Mouse (Mus musculus): ENCODE measurements around the gene Ccdc138. TPM values are rescaled to one million over a fixed set of nuclear protein-coding genes. Genes with fewer than 3 reads are reported as not detected.

Gene Ccdc138
- 8.6 and 12.0 TPM in 2 replicates for polyA plus RNA-seq (2015; fragmentation: Nextera tagmentation; extraction: Ambion mirVana)

- Histone ChIP-seq H3K9me3 (ENCODE audit: low read length) (peaks cover 3% of the 10 kb centered on the region; the same call in 1 of the 2 replicates), H3K9ac (replicated peaks; ENCODE audit: low read length) (peak within 1 kb of the TSS; percentile 69), H3K4me3 (ENCODE audit: low read length) (peak within 1 kb of the TSS; percentile 62), H3K27ac (ENCODE audit: low read length) (peak within 1 kb of the TSS; percentile 89), H3K4me1 (ENCODE audit: insufficient read depth, low read length) (peaks cover 7% of the 10 kb centered on the region), H3K4me2 (replicated peaks; ENCODE audit: low read depth, low read length) (peak within 1 kb of the TSS; percentile 63), H3K27me3 (ENCODE audit: insufficient read depth, low read length) (no peaks in the 10 kb centered on the region), H3K36me3 (ENCODE audit: insufficient read depth, low read length) (peaks cover 20% of the 10 kb centered on the region; the same call in 1 of the 2 replicates)
- under 1% methylated on average over 50 of the region's 50 CpGs for WGBS
- ATAC-seq (ENCODE audit: low FRiP score, low TSS enrichment) = peak; percentile 99
These were observed at the start of gene Ccdc138 for GRCm38 (mm10) chr10:58497320-58498284. Gene Ccdc138 (plus strand): TSS chr10:58497948.

GRCm38 (mm10) chr10:58451575-58451974 is 46.2 kb upstream of the Ccdc138 start:
- H3K4me1 ChIP-seq (ENCODE audit: insufficient read depth, low read length) = 0 out of 2 replicates have a peak, but pooled peaks cover 6% of the 10 kb centered on the region
- no peaks in the 10 kb centered on the region for H3K27me3 ChIP-seq (ENCODE audit: insufficient read depth, low read length)
- peaks cover 20% of the 10 kb centered on the region for H3K36me3 ChIP-seq (ENCODE audit: insufficient read depth, low read length)
- H3K9ac ChIP-seq (replicated peaks; ENCODE audit: low read length) = no peak overlapping the region
- no peaks in the 10 kb centered on the region for H3K9me3 ChIP-seq (ENCODE audit: low read length)
- ATAC-seq (ENCODE audit: low FRiP score, low TSS enrichment) = no peak
- no peak overlapping the region for H3K4me2 ChIP-seq (replicated peaks; ENCODE audit: low read depth, low read length)
- no peak overlapping the region for H3K27ac ChIP-seq (ENCODE audit: low read length)
- H3K4me3 ChIP-seq (ENCODE audit: low read length) = no peak overlapping the region

GRCm38 (mm10) chr10:58452185-58452584 is 45.6 kb upstream of the Ccdc138 start:
- no peak overlapping the region for H3K4me3 ChIP-seq (ENCODE audit: low read length)
- H3K9me3 ChIP-seq (ENCODE audit: low read length) = no peaks in the 10 kb centered on the region
- 92% methylated on average over 1 of the region's 1 CpGs for WGBS
- H3K4me2 ChIP-seq (replicated peaks; ENCODE audit: low read depth, low read length) = no peak overlapping the region
- H3K27ac ChIP-seq (ENCODE audit: low read length) = no peak overlapping the region
- no peak overlapping the region for H3K9ac ChIP-seq (replicated peaks; ENCODE audit: low read length)
- 0 out of 2 replicates have a peak, but pooled peaks cover 6% of the 10 kb centered on the region for H3K4me1 ChIP-seq (ENCODE audit: insufficient read depth, low read length)
- H3K27me3 ChIP-seq (ENCODE audit: insufficient read depth, low read length) = no peaks in the 10 kb centered on the region
- no peak for ATAC-seq (ENCODE audit: low FRiP score, low TSS enrichment)
- peaks cover 21% of the 10 kb centered on the region for H3K36me3 ChIP-seq (ENCODE audit: insufficient read depth, low read length)

GRCm38 (mm10) chr10:58459896-58460295 is 37.9 kb upstream of the Ccdc138 start:
- Histone ChIP-seq H3K27me3 (ENCODE audit: insufficient read depth, low read length) (no peaks in the 10 kb centered on the region), H3K36me3 (ENCODE audit: insufficient read depth, low read length) (peaks cover 31% of the 10 kb centered on the region), H3K9ac (replicated peaks; ENCODE audit: low read length) (no peak overlapping the region), H3K27ac (ENCODE audit: low read length) (no peak overlapping the region), H3K4me1 (ENCODE audit: insufficient read depth, low read length) (no peaks in the 10 kb centered on the region), H3K9me3 (ENCODE audit: low read length) (no peaks in the 10 kb centered on the region), H3K4me3 (ENCODE audit: low read length) (no peak overlapping the region), H3K4me2 (replicated peaks; ENCODE audit: low read depth, low read length) (no peak overlapping the region)
- WGBS = 100% methylated on average over 1 of the region's 1 CpGs
- no peak for ATAC-seq (ENCODE audit: low FRiP score, low TSS enrichment)

GRCm38 (mm10) chr10:58477086-58477755 is 20.5 kb upstream of the Ccdc138 start:
- H3K27me3 ChIP-seq (ENCODE audit: insufficient read depth, low read length) = no peaks in the 10 kb centered on the region
- H3K9ac ChIP-seq (replicated peaks; ENCODE audit: low read length) = no peak overlapping the region
- peaks cover 45% of the 10 kb centered on the region for H3K36me3 ChIP-seq (ENCODE audit: insufficient read depth, low read length)
- no peak overlapping the region for H3K4me3 ChIP-seq (ENCODE audit: low read length)
- no peak for ATAC-seq (ENCODE audit: low FRiP score, low TSS enrichment)
- no peaks in the 10 kb centered on the region for H3K4me1 ChIP-seq (ENCODE audit: insufficient read depth, low read length)
- H3K4me2 ChIP-seq (replicated peaks; ENCODE audit: low read depth, low read length) = no peak overlapping the region
- 92% methylated on average over 5 of the region's 5 CpGs for WGBS
- H3K9me3 ChIP-seq (ENCODE audit: low read length) = no peaks in the 10 kb centered on the region
- H3K27ac ChIP-seq (ENCODE audit: low read length) = no peak overlapping the region

GRCm38 (mm10) chr10:58478071-58478578 is 19.6 kb upstream of the Ccdc138 start:
- Histone ChIP-seq H3K4me3 (ENCODE audit: low read length) (no peak overlapping the region), H3K9ac (replicated peaks; ENCODE audit: low read length) (no peak overlapping the region), H3K9me3 (ENCODE audit: low read length) (no peaks in the 10 kb centered on the region), H3K4me2 (replicated peaks; ENCODE audit: low read depth, low read length) (no peak overlapping the region), H3K4me1 (ENCODE audit: insufficient read depth, low read length) (no peaks in the 10 kb centered on the region), H3K27me3 (ENCODE audit: insufficient read depth, low read length) (no peaks in the 10 kb centered on the region), H3K36me3 (ENCODE audit: insufficient read depth, low read length) (peaks cover 44% of the 10 kb centered on the region), H3K27ac (ENCODE audit: low read length) (no peak overlapping the region)
- ATAC-seq (ENCODE audit: low FRiP score, low TSS enrichment) = no peak
- WGBS = 88% methylated on average over 2 of the region's 2 CpGs

GRCm38 (mm10) chr10:58479954-58480490 is 17.7 kb upstream of the Ccdc138 start:
- WGBS = 92% methylated on average over 4 of the region's 4 CpGs
- Histone ChIP-seq H3K27me3 (ENCODE audit: insufficient read depth, low read length) (no peaks in the 10 kb centered on the region), H3K4me1 (ENCODE audit: insufficient read depth, low read length) (no peaks in the 10 kb centered on the region), H3K9ac (replicated peaks; ENCODE audit: low read length) (no peak overlapping the region), H3K4me2 (replicated peaks; ENCODE audit: low read depth, low read length) (no peak overlapping the region), H3K27ac (ENCODE audit: low read length) (no peak overlapping the region), H3K4me3 (ENCODE audit: low read length) (no peak overlapping the region), H3K36me3 (ENCODE audit: insufficient read depth, low read length) (peaks cover 57% of the 10 kb centered on the region), H3K9me3 (ENCODE audit: low read length) (no peaks in the 10 kb centered on the region)
- ATAC-seq (ENCODE audit: low FRiP score, low TSS enrichment) = no peak

GRCm38 (mm10) chr10:58491031-58491430 is 6.7 kb upstream of the Ccdc138 start:
- Histone ChIP-seq H3K36me3 (ENCODE audit: insufficient read depth, low read length) (peaks cover 47% of the 10 kb centered on the region), H3K9ac (replicated peaks; ENCODE audit: low read length) (no peak overlapping the region), H3K27ac (ENCODE audit: low read length) (no peak overlapping the region)

GRCm38 (mm10) chr10:58495637-58496036 is 2.1 kb upstream of the Ccdc138 start:
- no peaks in the 10 kb centered on the region for H3K27me3 ChIP-seq (ENCODE audit: insufficient read depth, low read length)
- H3K4me1 ChIP-seq (ENCODE audit: insufficient read depth, low read length) = peaks cover 7% of the 10 kb centered on the region
- H3K36me3 ChIP-seq (ENCODE audit: insufficient read depth, low read length) = peaks cover 38% of the 10 kb centered on the region
- H3K9me3 ChIP-seq (ENCODE audit: low read length) = peaks cover 3% of the 10 kb centered on the region; the same call in 1 of the 2 replicates
- H3K27ac ChIP-seq (ENCODE audit: low read length) = no peak overlapping the region
- H3K4me2 ChIP-seq (replicated peaks; ENCODE audit: low read depth, low read length) = no peak overlapping the region
- 86% methylated on average over 2 of the region's 2 CpGs for WGBS
- H3K9ac ChIP-seq (replicated peaks; ENCODE audit: low read length) = no peak overlapping the region
- no peak overlapping the region for H3K4me3 ChIP-seq (ENCODE audit: low read length)
- no peak for ATAC-seq (ENCODE audit: low FRiP score, low TSS enrichment)

More at GRCm38 (mm10) chr10:58491031-58491430, 6.7 kb upstream of the Ccdc138 start:
- no peak overlapping the region for H3K4me2 ChIP-seq (replicated peaks; ENCODE audit: low read depth, low read length)
- no peaks in the 10 kb centered on the region for H3K4me1 ChIP-seq (ENCODE audit: insufficient read depth, low read length)
- no peaks in the 10 kb centered on the region for H3K27me3 ChIP-seq (ENCODE audit: insufficient read depth, low read length)
- H3K9me3 ChIP-seq (ENCODE audit: low read length) = peaks cover 3% of the 10 kb centered on the region; the same call in 1 of the 2 replicates
- WGBS = 93% methylated on average over 5 of the region's 5 CpGs
- H3K4me3 ChIP-seq (ENCODE audit: low read length) = no peak overlapping the region
- no peak for ATAC-seq (ENCODE audit: low FRiP score, low TSS enrichment)
